Mouse (Mus musculus): ENCODE measurements around the gene Apoa5. TPM values are rescaled to one million over a fixed set of nuclear protein-coding genes. Genes with fewer than 3 reads are reported as not detected.
A peak's percentile ranks its signal among the peaks of the same experiment; 100 is the strongest.
"Not testable (repeated sequence)": the region's sequence is repeated elsewhere in the genome, so short reads cannot be mapped to it uniquely, and the experiment has no call there.

The Apoa5 gene
- total RNA-seq, 2 experiments from 2014 or later, result not detected

DNA sequence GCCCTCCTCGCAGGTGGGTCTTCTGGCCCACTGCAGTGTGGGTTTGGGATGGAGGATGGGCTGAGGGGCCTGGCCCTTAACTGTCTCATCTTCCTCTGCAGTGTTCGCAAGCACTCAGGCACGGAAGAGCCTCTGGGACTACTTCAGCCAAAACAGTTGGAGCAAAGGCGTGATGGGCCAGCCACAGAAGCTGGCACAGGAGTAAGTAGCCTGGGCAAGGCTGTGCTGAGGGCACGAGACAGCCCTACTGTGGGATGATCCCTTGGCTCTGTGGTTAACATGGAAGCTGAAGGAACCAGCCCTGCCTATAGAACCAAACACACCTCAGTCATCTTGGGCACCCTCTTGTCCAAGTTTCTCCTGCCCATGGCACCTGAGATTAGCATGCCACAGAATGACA is 692 bp downstream of the Apoa5 start:
- no peak for DNase-seq

DNA sequence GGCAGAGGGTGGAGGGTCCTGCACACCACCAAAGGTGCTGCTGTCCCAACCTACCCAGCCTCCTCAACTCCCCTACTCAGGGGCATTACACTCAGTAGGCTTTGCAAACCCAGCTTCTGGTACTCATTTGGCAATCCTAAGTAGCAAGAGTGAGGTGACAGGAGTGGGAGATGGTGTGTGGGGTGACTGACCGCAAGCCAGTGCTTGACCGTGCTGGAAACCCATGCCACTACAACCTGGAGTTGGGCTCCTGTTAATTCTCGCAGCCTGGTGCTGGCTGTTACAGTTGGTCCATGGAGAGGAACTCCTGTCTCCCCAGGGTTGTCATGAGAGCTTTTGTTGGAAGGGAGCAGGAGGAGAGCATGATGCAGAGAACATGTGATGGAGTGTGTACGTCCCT is 2.3 kb downstream of the Apoa5 start:
- DNase-seq, result no peak

DNA sequence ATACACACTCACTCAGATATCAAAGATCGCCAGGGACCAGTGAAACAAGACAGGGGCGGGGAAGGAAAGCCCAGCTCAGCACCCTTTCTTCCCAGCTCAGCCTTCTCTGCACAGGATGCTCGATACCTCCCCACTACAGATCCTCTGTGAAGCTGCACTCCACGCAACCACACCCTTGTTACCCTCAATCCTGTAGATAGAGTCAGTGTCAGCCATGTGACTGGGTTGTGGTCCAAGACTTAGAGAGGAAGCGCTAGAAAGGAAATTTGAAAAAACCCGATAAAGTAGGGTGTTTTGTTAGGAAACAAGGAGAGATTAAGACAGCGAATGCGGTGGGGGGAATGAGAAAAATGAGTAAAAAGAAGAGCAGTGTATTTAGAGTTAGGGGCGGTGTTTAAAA is 3.6 kb downstream of the Apoa5 start:
- no peak for DNase-seq

DNA sequence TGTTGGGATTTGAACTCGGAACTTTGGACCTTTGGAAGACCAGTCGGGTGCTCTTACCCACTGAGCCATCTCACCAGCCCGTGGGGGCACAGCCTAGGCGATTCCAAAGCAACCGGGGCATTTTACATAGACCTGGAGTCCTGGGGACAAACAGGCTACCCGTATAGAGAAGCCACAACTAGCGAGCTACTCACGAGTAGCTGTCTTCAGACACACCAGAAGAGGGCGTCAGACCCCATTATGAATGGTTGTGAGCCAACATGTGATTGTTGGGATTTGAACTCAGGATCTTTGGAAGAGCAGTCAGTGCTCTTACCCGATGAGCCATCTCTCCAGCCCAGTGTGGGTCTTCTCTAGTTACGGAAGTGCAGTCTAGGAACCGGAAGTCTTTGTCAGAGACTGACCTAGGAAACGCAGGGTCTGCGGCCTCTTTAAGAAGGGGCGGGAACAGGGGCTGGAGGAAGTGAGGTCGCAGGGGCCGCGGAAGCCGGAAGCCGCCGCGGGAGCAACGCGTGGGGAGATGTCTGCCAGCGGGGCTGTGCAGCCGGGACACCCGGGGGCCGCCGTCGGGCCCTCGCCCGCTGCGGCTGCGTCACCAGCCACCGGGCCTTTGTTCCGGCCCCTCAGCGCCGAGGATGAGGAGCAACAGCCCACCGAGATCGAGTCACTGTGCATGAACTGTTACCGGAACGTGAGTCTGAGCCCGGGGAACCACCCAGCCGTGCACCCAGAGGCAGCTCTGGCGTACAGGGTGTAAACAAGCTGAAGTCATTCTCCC is 4.4 kb downstream of the Apoa5 start, which contains the start of gene Zpr1:
Gene Zpr1, plus strand, starts transcription at position 388 of the 778 bp plus-strand sequence.
- peak; percentile 89 for DNase-seq

DNA sequence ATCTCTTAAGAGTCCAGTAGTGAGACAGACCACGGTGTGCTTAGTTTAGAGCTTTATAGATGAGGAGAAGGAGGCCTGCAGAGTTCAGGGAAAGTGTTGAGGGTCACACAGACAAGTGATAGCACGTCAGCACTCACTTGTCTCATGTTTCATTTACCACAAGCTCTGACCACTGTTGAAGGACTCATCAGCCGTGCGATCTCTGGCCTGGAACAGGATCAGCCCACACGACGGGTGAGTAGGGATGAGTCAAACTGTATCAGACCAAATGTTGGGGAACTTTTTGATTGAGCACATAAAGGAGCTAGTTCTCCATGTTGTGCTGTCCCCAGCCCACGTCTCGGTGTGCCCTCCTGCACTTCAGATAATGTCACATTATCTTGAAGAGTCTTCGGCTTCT is 6.1 kb downstream of the Apoa5 start:
- DNase-seq, result no peak

DNA sequence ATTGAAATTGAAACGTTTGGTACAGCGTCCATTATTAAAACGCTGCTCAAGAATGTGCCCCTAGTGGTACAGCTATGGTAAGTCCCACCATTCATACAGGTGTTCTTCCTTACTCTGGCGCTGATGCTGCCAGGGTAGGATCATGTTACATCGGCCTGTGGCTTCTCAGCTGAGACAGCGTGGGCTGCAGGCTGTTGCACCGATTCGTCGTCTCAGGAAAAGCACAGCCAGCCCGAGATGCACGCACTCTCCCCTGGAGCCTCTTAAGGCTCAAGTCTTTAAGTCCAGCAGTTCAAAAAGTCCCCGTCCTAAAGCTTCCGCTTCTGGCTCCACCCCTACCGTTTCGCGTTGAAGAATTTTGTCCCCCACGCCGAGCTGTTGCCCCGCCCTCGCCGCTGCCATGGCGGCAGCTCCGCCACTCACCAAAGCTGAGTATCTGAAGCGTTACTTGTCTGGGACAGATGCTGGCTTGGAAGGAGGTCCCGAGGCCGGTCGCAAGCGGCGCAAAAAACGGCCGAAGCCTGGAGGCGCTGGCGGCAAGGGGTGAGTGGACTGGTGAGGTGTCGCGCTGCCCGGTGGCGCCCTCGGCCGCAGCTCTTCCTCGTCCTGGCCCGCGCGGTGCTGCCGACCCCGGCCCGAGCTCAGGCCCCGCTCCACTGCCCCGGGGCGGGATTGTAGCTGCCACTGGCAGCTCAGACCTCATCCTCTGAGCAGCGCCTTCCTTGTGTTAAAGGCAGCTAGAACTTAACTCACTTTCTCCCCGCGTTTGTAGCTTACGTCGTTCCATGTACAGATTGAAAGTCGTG is 14.4 kb downstream of the Apoa5 start, which contains the start of gene Bud13:
Gene Bud13, plus strand, starts transcription at position 378 of the 806 bp plus-strand sequence.
- DNase-seq, result peak; percentile 98

DNA sequence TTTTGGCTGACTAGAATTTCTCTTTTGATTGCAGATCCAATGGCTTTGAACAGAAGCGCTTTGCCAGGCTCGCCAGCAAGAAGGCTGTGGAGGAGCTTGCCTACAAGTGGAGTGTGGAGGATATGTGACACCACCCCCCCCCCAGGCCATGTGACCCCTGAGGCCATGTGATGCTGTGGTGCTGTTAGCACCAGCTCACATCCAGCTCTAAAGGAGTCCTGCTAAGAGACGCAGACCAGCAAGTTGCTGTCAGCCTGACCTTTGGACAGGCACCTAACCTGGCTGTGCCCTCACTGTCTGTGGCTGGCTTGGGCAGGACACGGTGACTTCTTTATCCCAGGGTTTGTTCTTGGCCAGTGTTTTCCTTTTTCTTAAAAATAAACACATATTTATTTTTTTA is 29.9 kb downstream of the Apoa5 start:
- DNase-seq, result no peak

DNA sequence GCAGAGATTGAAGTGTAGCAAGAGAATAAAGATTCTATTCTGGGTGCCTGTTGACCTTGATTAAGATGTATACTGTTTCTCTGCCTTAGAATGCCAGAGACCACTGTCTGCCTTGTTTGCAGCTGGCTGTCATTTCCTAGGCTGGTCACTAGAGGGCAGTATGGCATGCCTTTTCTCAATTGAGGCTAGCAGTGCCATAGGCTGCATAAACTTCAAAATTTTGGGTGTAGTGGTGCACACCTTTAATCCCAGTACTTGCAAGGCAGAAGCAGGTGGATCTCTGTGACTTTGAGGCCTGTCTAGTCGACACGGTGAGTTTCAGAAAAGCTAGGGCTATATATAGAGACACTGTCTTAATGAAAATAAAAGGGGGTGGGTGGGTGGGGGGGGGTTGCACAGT is 33.7 kb downstream of the Apoa5 start:
- DNase-seq, result peak; percentile 63

DNA sequence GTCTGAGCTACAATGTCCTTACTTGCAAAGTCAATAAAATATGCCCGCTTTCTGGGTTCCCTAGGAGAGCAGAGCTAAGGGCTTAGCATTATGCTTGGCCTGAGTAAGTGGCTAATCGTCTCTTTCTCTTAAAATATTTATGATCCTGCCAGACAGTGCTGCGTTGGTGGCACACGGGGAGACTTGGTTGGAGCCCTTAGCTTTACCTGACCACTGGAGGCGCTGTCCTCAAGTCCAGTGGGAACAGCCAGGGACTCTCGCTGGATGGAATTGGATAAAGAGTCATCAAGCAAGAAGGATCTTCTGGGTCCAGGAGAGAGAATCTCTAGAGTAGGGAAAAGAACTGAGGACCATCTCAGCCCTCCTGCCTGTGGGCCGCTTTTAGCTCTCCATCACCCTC is 40.7 kb downstream of the Apoa5 start:
- no peak for DNase-seq

DNA sequence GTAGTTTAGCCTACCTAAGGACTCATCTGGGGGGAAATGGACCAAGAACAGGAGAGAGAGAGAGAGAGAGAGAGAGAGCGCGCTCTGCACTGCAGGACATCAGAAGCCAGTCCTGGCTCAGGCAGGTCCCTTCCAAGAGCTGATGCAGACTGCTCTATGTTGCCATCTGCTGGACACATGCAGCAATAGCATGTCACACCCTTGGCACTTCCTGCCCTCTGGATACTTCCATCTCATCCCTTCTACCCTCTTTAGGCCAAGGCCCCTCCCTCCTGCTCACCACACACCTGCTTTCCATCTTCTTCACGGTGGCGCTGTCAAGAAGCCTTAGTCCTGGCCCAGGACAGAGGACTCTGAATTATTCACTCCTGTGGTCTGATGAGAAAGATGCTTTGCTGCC is 46.1 kb downstream of the Apoa5 start:
- peak; percentile 81 for DNase-seq

DNA sequence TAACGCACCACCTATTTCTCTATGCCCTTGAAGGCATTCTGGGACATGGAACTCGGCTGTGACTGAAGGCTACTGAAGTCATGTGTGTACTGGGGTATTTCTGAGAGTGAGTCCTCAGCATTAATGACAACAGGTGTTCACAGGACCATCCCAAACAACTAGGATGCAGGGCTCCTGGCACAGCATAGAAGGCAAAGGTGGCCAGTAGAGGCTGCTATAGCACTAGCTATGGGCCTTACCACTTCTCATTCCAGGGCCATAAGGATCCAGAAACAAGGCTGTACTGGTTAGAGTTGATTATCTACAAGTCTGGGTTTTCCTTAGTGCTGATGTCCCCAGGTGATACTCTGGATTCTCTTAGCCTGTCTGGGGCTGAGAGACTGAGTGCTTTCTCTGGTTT is 46.5 kb downstream of the Apoa5 start:
- no peak for DNase-seq

DNA sequence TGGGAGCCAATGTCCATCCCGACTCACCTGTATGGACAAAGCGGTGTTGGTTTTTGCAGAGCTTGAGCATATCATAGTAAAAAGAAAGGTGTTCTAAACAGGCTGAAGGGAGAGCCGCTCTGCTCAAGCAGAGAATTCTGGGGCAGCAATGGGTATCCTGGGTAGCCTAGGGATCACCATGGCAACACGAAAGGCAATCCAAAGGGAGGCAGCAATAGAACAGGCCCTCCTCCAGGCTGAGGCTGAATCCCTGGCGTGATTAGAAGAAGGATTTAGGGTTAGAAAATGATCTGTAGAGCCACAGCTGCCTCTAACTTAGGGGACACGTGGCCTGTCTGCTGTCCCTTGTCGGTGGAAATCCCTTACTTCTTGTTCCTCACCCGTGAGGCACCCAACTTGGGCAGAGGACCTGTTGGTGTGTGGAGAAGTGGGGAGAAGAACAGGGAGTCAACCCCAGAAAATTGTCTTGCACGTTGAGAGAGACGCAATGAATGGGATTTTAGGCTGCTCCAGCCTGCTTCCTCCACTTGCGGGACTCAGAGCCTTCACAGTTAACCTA is 47.5 kb downstream of the Apoa5 start:
- DNase-seq, result no peak

DNA sequence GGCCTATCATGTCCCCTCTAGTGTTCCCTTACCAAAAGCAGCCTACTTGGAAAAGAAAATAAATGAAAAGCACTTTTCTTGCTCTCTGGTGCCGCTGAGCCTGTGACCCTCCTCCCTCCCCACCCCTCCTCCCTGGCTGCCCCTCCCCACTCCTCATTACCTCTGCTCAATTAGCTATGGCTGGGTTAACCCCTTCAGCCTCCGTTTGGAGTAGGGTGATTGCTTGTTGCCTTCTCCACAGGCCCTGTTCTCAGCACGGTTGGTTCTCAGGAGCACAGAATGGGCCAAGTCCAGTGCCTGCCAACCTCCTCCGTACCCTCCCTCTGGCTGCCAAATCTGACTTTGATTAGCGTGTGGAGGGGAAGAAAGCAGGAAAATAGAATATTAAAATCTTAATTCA is 48.0 kb downstream of the Apoa5 start:
- DNase-seq, result no peak

DNA sequence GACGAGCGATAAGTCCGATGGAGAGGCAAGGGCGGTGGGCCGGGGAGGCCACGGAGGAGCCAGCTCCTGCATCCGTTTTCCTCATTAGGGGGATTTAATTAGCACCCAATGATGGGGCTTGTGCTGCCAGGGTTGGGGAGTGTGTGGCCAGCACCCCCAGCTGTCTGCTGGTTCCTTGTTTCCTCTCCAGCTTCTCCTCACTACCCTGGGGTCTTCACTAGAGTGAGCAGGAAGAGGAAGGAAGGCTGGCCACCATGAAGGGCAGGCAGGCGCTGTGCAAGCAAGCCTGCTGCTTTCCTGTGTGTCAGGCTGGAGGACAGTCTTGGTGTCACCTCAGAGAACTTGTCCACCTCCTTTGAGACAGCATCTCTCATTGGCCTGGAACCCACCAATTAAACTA is 48.5 kb downstream of the Apoa5 start:
- DNase-seq, result no peak

DNA sequence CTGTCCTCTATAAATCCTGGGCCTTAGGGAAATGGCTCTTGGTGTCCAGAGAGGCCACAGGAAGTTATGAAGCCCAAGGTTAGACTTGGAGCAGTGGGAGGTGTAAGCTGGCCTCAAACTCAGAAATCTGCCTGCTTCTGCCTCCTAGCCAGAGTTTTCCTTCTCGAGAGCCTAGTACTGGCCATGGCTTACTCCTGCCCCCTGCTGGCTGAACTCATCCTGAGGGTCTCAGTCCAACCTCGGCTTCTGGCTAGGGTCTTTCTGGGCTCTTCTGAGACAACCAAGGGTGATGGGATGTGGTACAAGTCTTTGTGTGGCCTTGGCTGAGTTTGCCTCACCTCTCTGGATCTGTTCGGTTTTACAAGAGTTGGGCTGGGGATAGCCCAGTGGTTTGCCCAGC is 49.5 kb downstream of the Apoa5 start:
- no peak for DNase-seq

DNA sequence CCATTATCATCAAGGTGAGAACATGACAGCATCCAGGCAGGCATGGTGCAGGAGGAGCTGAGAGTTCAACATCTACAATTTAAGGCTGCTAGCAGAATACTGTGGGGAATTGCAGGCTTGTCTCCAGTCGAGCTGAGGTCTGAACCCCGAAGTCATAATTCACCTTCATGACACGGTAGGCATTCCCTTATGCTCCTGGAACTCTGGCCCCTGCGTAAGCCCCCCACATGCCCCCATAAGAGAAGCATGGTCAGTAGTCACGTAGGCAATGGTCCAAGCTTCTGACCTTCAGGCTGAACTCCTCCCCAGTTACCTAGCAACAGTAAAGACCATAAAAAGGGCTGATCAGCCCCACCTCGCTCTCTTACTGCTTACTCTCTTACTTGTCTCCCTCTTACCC is 51.5 kb downstream of the Apoa5 start, which contains the start of gene 4931429L15Rik:
Gene 4931429L15Rik, minus strand, starts transcription at position 101 of the 400 bp plus-strand sequence.
- not testable (repeated sequence) for DNase-seq

DNA sequence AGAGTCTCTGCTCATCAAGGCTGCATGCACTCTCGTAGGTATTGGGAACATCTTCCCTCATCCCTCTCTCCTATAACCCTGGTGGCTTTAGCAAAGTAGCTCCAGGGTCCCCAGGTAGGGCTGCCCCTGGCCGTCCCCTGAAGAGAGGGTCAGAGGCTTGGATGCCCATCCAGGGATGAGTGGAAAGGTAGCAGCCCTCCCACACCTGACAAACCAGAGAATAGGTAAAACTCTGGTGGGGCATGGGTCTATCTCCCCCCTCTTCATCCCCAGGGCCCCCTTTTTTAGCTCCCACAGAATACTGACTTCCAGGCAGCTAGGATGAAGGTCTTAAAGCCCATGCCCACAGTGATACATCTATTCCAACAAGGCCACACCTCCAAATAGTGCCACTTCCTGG is 52.0 kb downstream of the Apoa5 start:
- DNase-seq, result no peak

Other genes with a start within 250 kb of the Apoa5 start
- gene Apoa1, start 40.1 kb upstream of the Apoa5 start, total RNA-seq (2021), result under 1 TPM; 0.45 to 0.61 TPM
- not detected for gene Apoc3, start 33.0 kb upstream of the Apoa5 start, total RNA-seq (2021)
- gene Apoa4, start 27.9 kb upstream of the Apoa5 start, total RNA-seq (2021), result not detected
- gene Zpr1, start 4.4 kb downstream of the Apoa5 start, total RNA-seq (2021), result 10 to 100 TPM; 19.3 to 23.5 TPM
- gene Bud13, start 14.4 kb downstream of the Apoa5 start, total RNA-seq (2021), result 10 to 100 TPM; 10.9 to 12.3 TPM
- gene 4931429L15Rik, start 51.4 kb downstream of the Apoa5 start, total RNA-seq (2021), result not detected

Measured in heart, postnatal 4 days (tissue).